Comparison of ENCODE assay signal across 8 mouse cellular contexts in the genomic region with DNA sequence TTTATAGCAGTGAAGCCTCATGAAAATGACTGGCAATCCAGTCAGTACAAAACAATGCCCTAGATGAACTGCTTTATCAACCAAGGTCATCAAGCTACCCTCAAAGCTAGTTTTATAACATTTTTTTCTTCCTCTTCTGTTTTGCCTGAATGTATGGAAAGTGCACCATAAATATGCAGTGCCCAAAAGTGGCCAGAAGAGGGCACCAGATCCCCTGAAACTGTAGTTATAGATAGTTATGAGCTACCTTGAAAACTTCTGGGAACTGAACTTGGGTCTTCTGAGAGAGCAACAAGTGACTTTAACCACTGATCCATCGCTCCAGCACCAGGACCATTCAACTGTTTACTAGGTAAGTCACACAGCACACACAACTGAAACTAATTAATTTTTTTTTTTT. TPM values are rescaled to one million over a fixed set of nuclear protein-coding genes. Genes with fewer than 3 reads are reported as not detected.
A peak's percentile ranks its signal among the peaks of the same experiment; 100 is the strongest.
DNase-seq lines count a peak whose midpoint lies in the region; ATAC-seq lines count a peak whose summit lies in the region.

No protein-coding gene starts in this region.

- no peak for ATAC-seq in megakaryocyte progenitor cell, adult 5-6 weeks (replicated peaks; ENCODE audit: poor library complexity)

- intact Hi-C loops in heart, postnatal 36 days (cut with DNase I), result loop anchor here (2.0 kb wide), 1 partner anchor 241 kb away; no protein-coding TSS in a partner anchor

- DNase-seq in heart, postnatal 36 days, result peak; percentile 7 to 16
- DNase-seq in heart, adult 9 months (ENCODE audit: low spot score in 2 of 2), result no peak
- peak; percentile 1 for DNase-seq in ovary, postnatal 14 days (ENCODE audit: low spot score)
- no peak for DNase-seq in ovary, adult 18-20 months (ENCODE audit: low spot score)
- DNase-seq in c-Kit-positive CD71-positive TER-119-negative erythroid progenitor cells, embryonic 14.5 days (ENCODE audit: low read depth), result peak; percentile 1
- peak; percentile 30 for DNase-seq in retina, embryonic 14.5 days (ENCODE audit: low spot score)
- DNase-seq in thymus, postnatal 25 days, result no peak

RNA-seq across cellular contexts. Expression of gene Klhl13, which starts 36.8 kb away (rescaled TPM):
- total RNA-seq in heart, postnatal 36 days (2021), result 10 to 100 TPM; 14.3 to 16.4 TPM
- total RNA-seq in megakaryocyte progenitor cell, adult 5-6 weeks (2015), result not detected in 2 replicates
- total RNA-seq in megakaryocyte progenitor cell, adult 5-6 weeks (2017), result 0.12 TPM in 1 of 2 replicates, not detected in the other

Comparison
In these comparisons a context has a peak if more than half of its experiments do, and no peak if none do; other contexts are left out.
1. DNase-seq: peak in heart, postnatal 36 days (2 of 2), ovary, postnatal 14 days (single experiment), c-Kit-positive CD71-positive TER-119-negative erythroid progenitor cells, embryonic 14.5 days (single experiment) and retina, embryonic 14.5 days (single experiment); none in heart, adult 9 months (0 of 2), ovary, adult 18-20 months (single experiment) and thymus, postnatal 25 days (single experiment).
2. RNA of gene Klhl13, which starts 36.8 kb away (total RNA-seq): 14.3 to 16.4 TPM in heart, postnatal 36 days; 0.12 TPM in megakaryocyte progenitor cell, adult 5-6 weeks; every median in the first group is over 10 times any median in the second.